Comparison of ENCODE assay signal across 21 mouse cellular contexts in the genomic region with DNA sequence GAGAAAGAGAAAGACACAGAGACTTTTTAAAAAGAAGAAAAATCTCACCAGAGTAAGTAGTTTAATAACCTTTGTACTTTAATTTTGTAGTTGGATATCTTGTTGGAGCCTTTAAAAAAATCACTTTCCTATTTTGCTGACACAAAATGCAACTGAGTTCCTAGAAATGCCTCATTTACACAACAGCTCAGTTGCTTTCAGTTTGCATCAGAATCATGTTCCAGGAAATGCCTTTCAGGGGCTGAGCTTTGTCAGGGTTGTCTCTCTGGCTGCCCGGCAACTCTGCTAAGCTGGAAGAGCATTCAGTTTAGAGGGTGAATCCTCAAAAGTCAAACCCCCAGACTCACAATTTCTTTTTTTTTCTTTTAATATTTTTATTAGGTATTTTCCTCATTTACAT.
DNase-seq lines count a peak whose midpoint lies in the region; ATAC-seq and TF ChIP-seq lines count a peak whose summit lies in the region.
"Had no signal": no experiment of that assay in that cellular context is flagged by ENCODE, and none has a peak within 500 bp of the region (broad histone marks: within the 10 kb centered on the region; RNA-seq: fewer than 3 reads in every experiment).

No protein-coding gene starts in this region.

- H3K27me3 ChIP-seq in intestine, embryonic 15.5 days (replicated peaks): no peaks in the 10 kb centered on the region
- H3K27me3 ChIP-seq: heart, embryonic 12.5 days; liver, embryonic 13.5 days; midbrain, embryonic 12.5 days; neural tube, embryonic 15.5 days had no signal

- no peaks in the 10 kb centered on the region for H3K9me3 ChIP-seq in intestine, embryonic 15.5 days
- H3K9me3 ChIP-seq: forebrain, embryonic 10.5 days; G1E; heart, embryonic 12.5 days; liver, embryonic 13.5 days; midbrain, embryonic 12.5 days; neural tube, embryonic 15.5 days had no signal

- DNase-seq in heart, adult 11 months: peak; percentile 35
- no peak for DNase-seq in heart, postnatal 10 days
- DNase-seq in thymus, postnatal 0 days (ENCODE audit: low spot score): peak; percentile 32
- DNase-seq in thymus, adult 18-20 months: no peak
- DNase-seq in adipocyte (ENCODE audit: low spot score): peak; percentile 71
- no peak for DNase-seq in embryo, embryonic 9.5 days (ENCODE audit: extremely low spot score)
- DNase-seq in left cerebral cortex, adult 2 months (ENCODE audit: extremely low spot score in 1 of 2, low spot score in 2 of 2): no peak
- DNase-seq: adrenal gland, postnatal 36 days; cerebellum, adult 8-10 months; heart, postnatal 4 days; left cerebral cortex, postnatal 4 days; liver, embryonic 13.5 days; lung, postnatal 4 days; right cerebral cortex, postnatal 4 days; thymus, postnatal 36 days had no signal

- H3K27ac ChIP-seq in intestine, embryonic 15.5 days: no peak overlapping the region
- no peak overlapping the region for H3K27ac ChIP-seq in left cerebral cortex, adult 2 months
- H3K27ac ChIP-seq: forebrain, embryonic 10.5 days; liver, embryonic 13.5 days; midbrain, embryonic 12.5 days; neural tube, embryonic 15.5 days had no signal

- no peaks in the 10 kb centered on the region for H3K4me1 ChIP-seq in intestine, embryonic 15.5 days (replicated peaks)
- H3K4me1 ChIP-seq: forebrain, embryonic 10.5 days; heart, embryonic 12.5 days; liver, embryonic 13.5 days; midbrain, embryonic 12.5 days; neural tube, embryonic 15.5 days had no signal

- no peaks in the 10 kb centered on the region for H3K36me3 ChIP-seq in intestine, embryonic 15.5 days
- H3K36me3 ChIP-seq: forebrain, embryonic 10.5 days; G1E; heart, embryonic 12.5 days; liver, embryonic 13.5 days; midbrain, embryonic 12.5 days; neural tube, embryonic 15.5 days had no signal

- intact Hi-C loops in heart, postnatal 10 days (cut with DNase I): no loop called here
- intact Hi-C loops in left cerebral cortex, adult 2 months (cut with DNase I): no loop called here

- ATAC-seq in intestine, embryonic 15.5 days: no peak

- no peak overlapping the region for H3K4me2 ChIP-seq in intestine, embryonic 15.5 days (replicated peaks)
- H3K4me2 ChIP-seq: heart, embryonic 12.5 days; liver, embryonic 13.5 days; midbrain, embryonic 12.5 days; neural tube, embryonic 15.5 days had no signal

- TF ChIP-seq CTCF in left cerebral cortex, adult 2 months (IDR thresholded peaks at IDR 0.05): no peak

- H3K4me3 ChIP-seq in intestine, embryonic 15.5 days (replicated peaks): no peak overlapping the region
- no peak overlapping the region for H3K4me3 ChIP-seq in left cerebral cortex, adult 2 months
- H3K4me3 ChIP-seq: forebrain, embryonic 10.5 days; heart, embryonic 12.5 days; liver, embryonic 13.5 days; midbrain, embryonic 12.5 days; neural tube, embryonic 15.5 days had no signal

- 47% methylated on average over 1 of the region's 1 CpGs for WGBS in intestine, embryonic 15.5 days

- H3K9ac ChIP-seq in intestine, embryonic 15.5 days: no peak overlapping the region
- H3K9ac ChIP-seq: heart, embryonic 12.5 days; liver, embryonic 13.5 days; midbrain, embryonic 12.5 days; neural tube, embryonic 15.5 days had no signal

Comparison
In these comparisons a context has a peak if more than half of its experiments do, and no peak if none do; other contexts are left out.
1. DNase-seq: peak in heart, adult 11 months (single experiment), thymus, postnatal 0 days (single experiment) and adipocyte (single experiment); none in heart, postnatal 10 days (0 of 2), thymus, adult 18-20 months (0 of 2), embryo, embryonic 9.5 days (single experiment) and left cerebral cortex, adult 2 months (0 of 2).